Mouse (Mus musculus) thymus, postnatal 25 days (tissue): ENCODE measurements around the gene Tmem251.

Experiments
- DNase-seq: peaks from one replicate; pipeline ENCODE4 v3.0.0; 2022

Tmem251 gene

DNA sequence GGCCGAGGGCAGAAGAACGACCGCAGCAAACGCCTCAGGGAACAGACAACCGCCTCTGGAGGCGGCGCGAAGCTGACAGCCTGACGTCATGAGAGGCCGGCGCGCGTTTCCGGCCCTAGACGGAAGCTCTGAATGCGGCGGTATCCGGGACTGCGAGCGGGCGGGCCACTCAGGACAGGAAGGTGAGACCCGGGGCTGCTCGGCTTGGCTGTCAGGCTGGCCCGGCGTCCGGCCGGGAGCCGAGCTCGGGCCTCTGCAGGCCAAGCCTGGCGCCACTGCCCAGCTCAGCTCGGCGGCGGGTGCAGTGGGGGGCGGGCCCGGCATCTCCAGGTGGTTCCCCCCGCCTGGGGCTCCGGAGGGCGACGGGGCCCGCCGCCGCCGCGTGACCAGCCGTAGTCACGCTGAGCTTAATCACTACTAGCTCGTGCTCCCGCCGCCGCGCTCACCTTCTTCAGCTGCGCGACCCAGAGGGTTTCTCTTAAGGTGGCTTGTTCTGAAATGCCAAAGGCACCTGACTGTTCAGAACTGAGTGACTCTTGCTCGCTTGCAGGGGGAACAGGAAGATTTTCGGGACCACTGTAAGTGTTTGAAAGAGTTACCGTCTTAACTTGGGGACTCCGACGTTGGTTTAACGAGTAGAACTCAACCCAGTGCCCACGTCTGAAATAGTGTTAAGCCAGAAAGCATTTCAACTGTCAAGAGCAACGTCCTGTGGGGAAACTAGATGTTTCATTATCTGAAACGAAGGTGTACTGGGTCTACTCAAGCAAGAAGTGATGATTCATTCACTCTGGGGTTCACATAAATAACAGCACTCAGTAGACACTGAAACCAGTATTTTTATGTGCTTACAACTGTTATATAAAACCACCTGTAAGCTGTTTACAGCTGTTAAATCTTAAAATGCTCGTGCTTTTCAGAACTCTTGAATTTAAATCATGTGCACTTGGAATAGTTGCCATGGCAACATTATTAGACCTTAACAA is at the start of gene Tmem251, which contains the start of gene Moap1:
Gene Tmem251, plus strand, starts transcription at position 174 of the 986 bp plus-strand sequence.
Gene Moap1, minus strand, starts transcription at position 73 of the 986 bp plus-strand sequence.
- DNase-seq: peak; percentile 89

DNA sequence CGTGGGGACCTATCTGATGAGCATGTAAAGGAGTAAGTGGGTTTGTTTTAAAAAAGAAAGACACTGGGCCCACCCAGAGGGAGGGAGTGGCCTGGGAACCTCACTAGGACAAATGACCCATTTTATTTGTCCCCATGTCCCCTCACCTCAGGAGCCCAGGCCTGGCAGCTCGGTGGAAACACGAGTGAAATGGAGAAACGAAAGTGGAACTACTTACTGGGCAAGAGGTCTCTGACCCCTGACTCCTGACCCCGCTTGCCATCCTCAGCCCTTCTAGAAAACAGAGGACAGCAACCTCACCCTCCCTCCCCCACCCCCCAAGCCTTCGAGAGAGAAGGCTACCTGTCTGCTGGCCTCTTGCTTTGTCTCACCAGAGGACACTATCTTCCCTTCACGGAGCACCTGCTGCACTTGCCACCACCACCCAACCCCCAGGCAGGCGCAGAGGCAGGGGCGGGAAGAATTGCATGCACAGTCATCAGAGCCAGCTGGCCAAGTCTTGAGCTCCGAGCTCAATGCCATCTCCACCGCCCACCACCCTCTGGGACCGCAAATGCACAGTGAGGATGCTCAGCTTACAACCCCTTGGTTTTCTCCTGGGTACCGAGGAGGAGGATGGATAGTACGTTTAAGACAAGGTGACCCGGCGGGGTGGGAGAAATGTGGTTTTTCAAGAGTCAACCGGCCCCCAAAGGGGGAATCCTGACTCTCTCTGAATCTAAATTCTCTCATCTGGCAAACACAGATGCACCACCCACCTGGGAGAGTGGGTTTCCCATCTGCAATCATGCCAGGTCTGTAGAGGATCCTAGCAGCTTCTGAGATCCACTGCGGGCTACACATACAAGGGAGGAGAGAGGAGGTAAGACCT is 48.0 kb upstream of the Tmem251 start:
- peak; percentile 72 for DNase-seq

GRCm38 (mm10) chr12:102696635-102697354 is 46.8 kb upstream of the Tmem251 start:
- no peak for DNase-seq

DNA sequence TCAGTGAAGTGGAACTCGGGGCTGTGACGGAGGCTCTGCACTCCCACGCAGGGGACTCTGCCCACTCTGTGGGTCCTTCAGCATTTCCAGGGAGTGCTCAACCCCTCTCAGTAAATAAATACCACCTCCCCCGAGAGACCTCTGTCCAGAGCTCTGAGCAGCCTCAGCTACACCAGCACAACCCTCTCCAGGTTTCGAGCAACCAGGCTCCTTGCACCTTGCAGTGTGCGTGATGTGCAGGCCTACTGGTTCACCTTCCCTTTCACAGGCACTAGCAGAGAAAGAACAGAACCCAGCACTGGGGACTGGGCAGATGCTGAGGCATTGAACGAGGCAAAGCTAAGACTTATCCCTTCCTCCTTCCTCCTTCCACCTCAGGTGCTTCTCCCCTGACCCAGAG is 46.2 kb upstream of the Tmem251 start:
- DNase-seq: no peak

- peak; percentile 64 for DNase-seq
These were observed 45.4 kb upstream of the Tmem251 start for GRCm38 (mm10) chr12:102698089-102698684.

DNA sequence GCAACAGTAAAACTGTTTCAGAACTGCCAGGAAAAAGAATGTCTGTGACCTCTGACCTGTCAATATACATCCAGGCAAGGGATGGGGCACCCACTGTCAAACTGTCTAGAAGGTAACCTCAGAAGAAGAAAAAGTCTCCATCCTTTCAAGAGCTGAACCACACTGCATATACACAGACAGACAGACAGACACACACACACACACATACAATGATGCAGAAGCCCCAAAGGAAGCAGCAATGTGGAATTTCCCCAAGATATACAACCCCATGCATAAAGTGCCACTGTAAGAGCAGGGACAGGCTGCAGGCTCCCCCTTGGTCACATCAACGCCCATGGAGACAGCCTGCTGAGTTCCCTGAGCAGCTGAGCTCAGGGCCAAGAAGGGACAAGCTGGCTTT is 44.4 kb upstream of the Tmem251 start:
- DNase-seq: no peak

DNA sequence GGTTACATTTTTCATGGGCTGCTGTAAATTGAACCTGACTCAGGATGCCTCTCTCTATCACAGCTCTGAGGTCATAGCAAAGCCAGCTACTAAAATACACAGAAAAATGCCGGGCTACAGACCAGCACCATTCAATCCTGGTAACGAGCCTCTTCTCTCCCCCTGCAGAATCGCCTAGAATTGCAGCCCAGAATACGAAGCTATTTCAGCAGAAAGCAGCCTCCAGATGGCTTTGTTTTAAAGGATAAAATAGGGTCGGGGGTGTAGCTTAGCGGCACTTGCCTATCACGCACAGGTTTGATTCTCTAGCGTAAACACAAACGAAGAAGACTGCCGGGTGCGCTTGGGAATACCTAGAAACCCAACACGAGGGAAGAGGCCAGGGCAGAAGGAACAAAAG is 43.1 kb upstream of the Tmem251 start:
- DNase-seq: no peak

DNA sequence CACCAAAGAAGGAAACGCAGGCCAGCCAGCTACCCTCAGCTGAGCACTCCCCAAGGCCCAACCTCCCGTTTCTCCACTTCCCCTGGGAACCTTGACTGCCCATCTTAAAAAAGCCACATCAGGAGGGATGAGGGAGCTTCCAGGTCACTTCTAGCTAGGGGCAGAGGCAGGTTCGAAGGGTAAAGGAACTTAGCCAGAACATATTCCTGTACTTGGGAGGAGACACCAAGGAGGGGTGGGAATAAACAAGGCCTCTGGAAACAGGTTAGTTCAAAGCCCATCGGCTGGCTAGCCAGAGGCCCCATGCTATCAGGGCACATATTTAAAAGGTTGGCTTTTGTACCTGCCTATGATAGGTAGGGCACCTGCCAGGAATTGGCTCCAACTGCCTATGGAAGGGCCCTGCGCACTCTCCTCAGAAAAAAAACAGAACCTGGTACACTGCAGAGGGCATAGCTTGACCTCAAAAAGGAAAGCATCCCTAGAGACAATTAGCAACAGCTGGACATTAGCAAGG is 41.8 kb upstream of the Tmem251 start:
- DNase-seq: no peak

DNA sequence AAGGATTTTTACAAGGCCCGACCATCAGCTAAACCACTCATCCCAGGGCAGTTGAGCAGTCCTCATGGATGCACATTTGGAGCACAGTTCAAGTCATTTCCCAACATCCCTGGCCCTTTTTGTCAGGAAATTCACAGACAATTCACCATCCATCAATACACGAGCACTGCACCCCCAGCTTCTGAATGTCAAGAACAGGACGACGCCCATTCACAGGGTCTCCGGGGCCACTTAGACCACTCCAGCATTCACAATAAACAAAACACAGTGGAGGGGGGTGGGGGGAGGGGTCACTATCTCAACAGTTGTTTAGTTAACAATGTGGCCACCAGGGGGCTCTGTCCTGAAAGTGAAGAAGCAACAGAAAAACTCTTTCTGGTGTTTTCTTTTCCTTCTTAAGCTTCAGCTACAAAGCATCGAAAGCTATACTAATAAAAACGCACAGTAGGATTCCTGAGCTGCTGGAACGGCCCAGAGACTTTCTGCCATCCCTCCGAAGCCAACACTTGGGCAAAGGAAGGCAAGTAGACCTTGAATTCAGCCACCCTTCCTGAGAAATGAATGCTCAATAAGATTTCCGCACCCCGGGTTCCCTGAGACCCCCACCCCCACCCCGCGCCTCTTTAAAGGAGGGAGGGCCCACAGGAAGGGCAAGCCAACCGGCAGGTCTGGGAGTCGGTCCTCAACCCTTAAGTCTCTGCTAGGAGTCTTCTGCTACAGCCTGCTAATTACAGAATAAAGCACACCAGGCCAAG is 41.0 kb upstream of the Tmem251 start:
- peak; percentile 86 for DNase-seq

DNA sequence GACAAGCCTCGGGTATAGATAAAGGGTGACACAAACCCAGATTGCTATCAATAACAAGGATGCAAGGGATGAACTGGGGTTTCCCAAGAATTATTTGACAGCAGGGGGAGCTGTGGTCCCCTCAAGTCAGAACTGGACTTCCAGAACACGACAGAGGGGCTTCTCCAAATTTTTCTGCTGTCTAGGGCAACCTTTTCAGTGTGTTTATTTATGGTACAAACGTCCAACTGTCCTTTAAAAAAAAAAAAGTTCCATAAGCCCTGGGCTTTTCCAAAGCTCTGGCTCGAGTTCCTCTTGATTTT is 40.5 kb upstream of the Tmem251 start:
- no peak for DNase-seq

- DNase-seq: no peak
These were observed 40.1 kb upstream of the Tmem251 start for GRCm38 (mm10) chr12:102703441-102703840.

DNA sequence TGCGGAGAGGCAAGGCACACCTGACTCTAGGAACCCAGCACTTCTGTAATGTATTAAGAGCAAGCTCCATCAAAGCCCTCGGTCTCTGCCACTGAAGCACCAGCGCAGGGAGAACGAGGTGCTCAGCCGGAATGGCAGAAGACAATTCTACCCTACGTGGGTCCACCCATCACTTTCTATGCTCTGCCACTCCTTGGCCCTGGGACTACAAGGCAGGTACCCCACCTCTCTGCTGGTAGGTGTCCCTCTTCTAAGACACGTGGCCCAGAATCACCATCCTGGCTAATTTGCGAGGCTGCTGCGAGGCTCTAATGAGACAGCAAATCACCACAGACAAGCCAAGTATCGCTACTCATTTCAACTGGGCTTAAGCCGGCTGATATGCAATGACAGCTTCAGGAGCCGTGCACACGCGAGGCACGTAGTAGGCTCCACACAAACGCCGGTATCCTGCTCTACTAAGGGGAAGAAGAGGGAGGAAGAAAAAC is 39.6 kb upstream of the Tmem251 start:
- peak; percentile 39 for DNase-seq

- peak; percentile 66 for DNase-seq
These were observed 38.9 kb upstream of the Tmem251 start, which contains the start of gene Itpk1 for GRCm38 (mm10) chr12:102704457-102705198. Itpk1 (minus strand) TSS chr12:102704930.

DNA sequence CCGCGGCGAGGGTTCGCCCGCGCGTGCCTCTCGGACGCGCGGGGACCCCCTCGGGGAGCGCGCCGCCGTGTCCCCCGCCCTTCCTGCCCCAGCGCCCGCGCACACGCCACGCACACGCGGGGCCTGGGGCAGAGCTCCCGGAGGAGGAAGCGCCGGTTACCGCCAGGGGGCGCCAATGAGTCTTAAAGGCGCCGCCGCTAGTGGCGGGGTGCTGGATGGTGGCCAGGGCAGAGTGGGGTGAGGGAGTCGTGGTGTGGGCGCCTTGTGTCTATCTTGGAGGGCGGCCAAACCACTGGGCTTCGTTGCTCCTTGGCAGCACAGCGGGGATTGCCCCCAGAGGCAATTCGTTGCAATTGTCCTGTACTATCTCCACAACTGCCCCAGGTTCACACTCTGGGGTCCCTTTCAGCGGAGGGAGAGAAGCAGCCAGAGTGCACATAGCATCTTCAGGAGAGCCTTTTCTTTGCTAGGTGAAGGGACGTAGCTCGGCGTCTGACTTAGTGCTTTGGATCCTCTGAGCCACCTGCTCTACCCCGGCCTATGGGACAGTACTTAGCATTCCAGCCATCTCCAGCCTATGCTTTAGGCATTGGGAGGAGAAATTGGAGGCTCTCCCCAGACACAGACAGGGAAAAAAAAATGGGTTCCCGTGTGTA is 38.2 kb upstream of the Tmem251 start:
- peak; percentile 90 for DNase-seq

DNA sequence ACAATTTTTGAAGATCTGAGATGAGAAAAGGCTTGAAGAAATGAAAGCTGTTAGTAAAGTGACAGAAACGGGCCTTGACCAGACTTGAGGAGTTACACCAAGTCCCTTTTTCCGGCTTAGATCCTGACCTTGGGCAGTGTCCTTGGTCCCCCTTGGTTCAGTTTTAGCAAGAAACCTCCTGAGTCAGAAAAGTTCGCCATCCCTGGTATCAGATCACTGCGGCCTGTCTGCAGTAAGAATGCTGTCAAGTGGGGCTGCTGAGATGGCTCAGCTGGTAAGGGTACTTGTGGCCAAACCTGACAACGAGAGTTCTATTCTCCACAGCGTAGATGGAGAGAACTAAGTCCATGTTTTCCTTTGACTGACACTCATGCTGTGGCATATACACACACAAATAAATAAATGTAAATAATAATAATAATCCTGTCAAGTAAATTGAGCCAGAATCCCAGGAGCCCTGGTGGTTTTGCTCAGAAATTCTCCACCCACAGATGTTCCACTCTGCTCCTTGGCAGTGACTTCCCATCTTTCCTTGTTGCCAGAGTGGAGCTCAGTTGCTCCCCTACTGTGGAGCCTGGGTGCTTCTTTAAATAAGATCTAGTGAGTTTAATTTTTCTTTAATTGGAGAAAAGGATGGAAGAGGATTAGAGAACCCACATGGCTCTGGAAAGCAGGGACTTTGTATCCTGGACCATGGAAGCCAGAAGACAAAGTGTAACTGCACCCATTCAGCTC is 37.5 kb upstream of the Tmem251 start:
- DNase-seq: no peak

- no peak for DNase-seq
These were observed 36.6 kb upstream of the Tmem251 start for GRCm38 (mm10) chr12:102706833-102707463.

DNA sequence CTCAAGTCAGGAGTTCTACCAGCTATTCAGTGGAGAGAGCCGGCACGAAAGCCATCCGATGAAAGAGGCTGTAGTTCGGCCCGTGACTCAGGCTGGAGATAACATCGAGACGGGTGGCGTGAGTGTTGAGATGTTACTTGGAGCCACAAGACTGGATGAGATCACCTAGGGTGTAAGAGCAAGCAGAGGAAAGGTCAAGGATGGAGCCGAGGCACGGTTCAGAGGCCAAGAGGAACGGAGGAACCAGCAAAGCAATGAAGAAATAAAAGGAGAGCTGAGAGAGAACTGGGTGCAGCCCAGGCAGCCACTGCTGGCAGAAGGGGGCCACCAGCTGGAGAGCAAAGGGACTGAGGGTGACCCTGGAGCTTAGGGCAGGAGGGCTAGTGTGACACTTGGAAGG is 35.3 kb upstream of the Tmem251 start:
- DNase-seq: no peak

DNA sequence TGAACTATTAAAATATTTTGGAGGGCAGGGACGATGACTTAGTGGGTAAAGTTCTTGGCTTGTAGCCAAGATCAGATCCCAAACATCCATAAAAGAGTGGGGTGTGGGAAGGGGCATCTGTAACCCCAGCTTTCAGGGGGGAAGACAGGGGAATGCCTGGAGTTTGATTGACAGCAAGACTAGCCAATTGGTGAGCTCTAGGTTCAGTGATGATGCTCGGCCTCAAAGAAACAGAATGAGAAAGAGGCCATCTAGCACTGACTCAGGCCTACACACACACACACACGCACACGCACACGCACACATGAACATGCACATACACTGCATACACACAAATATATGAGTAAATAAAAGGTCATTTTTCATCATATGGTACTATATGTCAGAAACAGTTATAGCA is 33.7 kb upstream of the Tmem251 start:
- DNase-seq: no peak
